Mouse (Mus musculus): ENCODE results near the gene Sprr2a3. TPM values are rescaled to one million over a fixed set of nuclear protein-coding genes. Genes with fewer than 3 reads are reported as not detected.
"Not testable (repeated sequence)": the region's sequence is repeated elsewhere in the genome, so short reads cannot be mapped to it uniquely, and the experiment has no call there.

Sprr2a3 gene
- not detected in 2 replicates for total RNA-seq (2012; rRNA removed)

- H3K4me3 ChIP-seq (ENCODE audit: insufficient read depth in 1 of 2, low read depth in 1 of 2, low read length in 2 of 2, poor library complexity in 1 of 2, severe bottlenecking in 1 of 2); H3K4me1 ChIP-seq (ENCODE audit: control insufficient read depth in 2 of 2, insufficient read depth in 2 of 2, low read length in 2 of 2, poor library complexity in 1 of 2); H3K27ac ChIP-seq (ENCODE audit: insufficient read depth, low read depth, low read length, poor library complexity, severe bottlenecking); H3K36me3 ChIP-seq (ENCODE audit: control insufficient read depth, insufficient read depth, low read length, poor library complexity, severe bottlenecking); in situ Hi-C loops (cut with MboI; ENCODE audit: low sequenced_read_pairs in 2 of 2, unreplicated experiment in 2 of 2); H3K9ac ChIP-seq (ENCODE audit: insufficient read depth, low read depth, low read length, poor library complexity, severe bottlenecking); H3K9me3 ChIP-seq (ENCODE audit: control insufficient read depth, insufficient read depth, low read depth, low read length); DNase-seq (ENCODE audit: low read depth, low spot score): not testable (repeated sequence)
Observed at GRCm38 (mm10) chr3:92285101-92285500, at the start of gene Sprr2a3. Gene Sprr2a3, plus strand, starts transcription at chr3:92285417.

DNA sequence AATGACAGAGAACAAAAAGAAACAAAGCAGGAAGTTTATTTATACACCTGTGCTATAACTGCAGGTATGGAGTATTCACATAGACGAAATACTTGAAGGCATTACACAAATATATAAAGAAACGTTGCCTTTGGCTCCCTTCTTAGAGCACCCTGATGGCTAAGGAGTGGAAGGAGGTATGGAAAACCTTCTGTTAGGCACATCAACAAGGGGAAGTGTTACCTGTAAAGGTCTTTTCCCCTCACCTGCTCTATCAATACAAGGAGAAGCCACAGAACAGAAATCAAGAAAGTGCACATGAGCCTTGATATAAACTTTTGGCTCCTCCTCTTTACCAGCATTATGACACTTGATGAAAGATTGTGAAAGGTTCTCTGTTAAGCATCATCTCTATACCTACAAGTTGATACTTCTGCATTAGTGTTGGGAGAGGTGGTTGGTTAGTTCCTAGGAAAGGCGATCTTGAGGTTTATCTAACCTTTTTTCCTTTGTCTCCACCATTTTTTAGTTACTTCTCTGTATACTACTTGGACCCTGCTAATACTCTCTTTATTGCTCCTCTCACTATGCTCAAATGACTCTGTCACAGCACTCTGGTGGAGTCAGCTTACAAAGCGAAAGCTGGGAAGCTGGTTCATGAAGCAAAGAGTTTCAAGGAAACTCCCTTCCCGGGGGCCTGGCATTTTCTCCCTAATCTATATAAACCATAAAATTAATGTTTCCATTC, 48.6 kb upstream of the Sprr2a3 start:
- H3K36me3 ChIP-seq (ENCODE audit: control insufficient read depth, insufficient read depth, low read length, poor library complexity, severe bottlenecking); H3K9me3 ChIP-seq (ENCODE audit: control insufficient read depth, insufficient read depth, low read depth, low read length); in situ Hi-C loops (cut with MboI; ENCODE audit: low sequenced_read_pairs in 2 of 2, unreplicated experiment in 2 of 2); H3K27ac ChIP-seq (ENCODE audit: insufficient read depth, low read depth, low read length, poor library complexity, severe bottlenecking); H3K9ac ChIP-seq (ENCODE audit: insufficient read depth, low read depth, low read length, poor library complexity, severe bottlenecking); DNase-seq (ENCODE audit: low read depth, low spot score); H3K4me1 ChIP-seq (ENCODE audit: control insufficient read depth in 2 of 2, insufficient read depth in 2 of 2, low read length in 2 of 2, poor library complexity in 1 of 2); H3K4me3 ChIP-seq (ENCODE audit: insufficient read depth in 1 of 2, low read depth in 1 of 2, low read length in 2 of 2, poor library complexity in 1 of 2, severe bottlenecking in 1 of 2): not testable (repeated sequence)

GRCm38 (mm10) chr3:92238736-92239135, 46.5 kb upstream of the Sprr2a3 start:
- H3K4me3 ChIP-seq (ENCODE audit: insufficient read depth in 1 of 2, low read depth in 1 of 2, low read length in 2 of 2, poor library complexity in 1 of 2, severe bottlenecking in 1 of 2); H3K9me3 ChIP-seq (ENCODE audit: control insufficient read depth, insufficient read depth, low read depth, low read length); DNase-seq (ENCODE audit: low read depth, low spot score); in situ Hi-C loops (cut with MboI; ENCODE audit: low sequenced_read_pairs in 2 of 2, unreplicated experiment in 2 of 2); H3K4me1 ChIP-seq (ENCODE audit: control insufficient read depth in 2 of 2, insufficient read depth in 2 of 2, low read length in 2 of 2, poor library complexity in 1 of 2); H3K9ac ChIP-seq (ENCODE audit: insufficient read depth, low read depth, low read length, poor library complexity, severe bottlenecking); H3K27ac ChIP-seq (ENCODE audit: insufficient read depth, low read depth, low read length, poor library complexity, severe bottlenecking); H3K36me3 ChIP-seq (ENCODE audit: control insufficient read depth, insufficient read depth, low read length, poor library complexity, severe bottlenecking): not testable (repeated sequence)

GRCm38 (mm10) chr3:92239197-92239596, 46.0 kb upstream of the Sprr2a3 start:
- H3K27ac ChIP-seq (ENCODE audit: insufficient read depth, low read depth, low read length, poor library complexity, severe bottlenecking); H3K4me1 ChIP-seq (ENCODE audit: control insufficient read depth in 2 of 2, insufficient read depth in 2 of 2, low read length in 2 of 2, poor library complexity in 1 of 2); H3K9me3 ChIP-seq (ENCODE audit: control insufficient read depth, insufficient read depth, low read depth, low read length); H3K36me3 ChIP-seq (ENCODE audit: control insufficient read depth, insufficient read depth, low read length, poor library complexity, severe bottlenecking); H3K9ac ChIP-seq (ENCODE audit: insufficient read depth, low read depth, low read length, poor library complexity, severe bottlenecking); in situ Hi-C loops (cut with MboI; ENCODE audit: low sequenced_read_pairs in 2 of 2, unreplicated experiment in 2 of 2); DNase-seq (ENCODE audit: low read depth, low spot score); H3K4me3 ChIP-seq (ENCODE audit: insufficient read depth in 1 of 2, low read depth in 1 of 2, low read length in 2 of 2, poor library complexity in 1 of 2, severe bottlenecking in 1 of 2): not testable (repeated sequence)

DNA sequence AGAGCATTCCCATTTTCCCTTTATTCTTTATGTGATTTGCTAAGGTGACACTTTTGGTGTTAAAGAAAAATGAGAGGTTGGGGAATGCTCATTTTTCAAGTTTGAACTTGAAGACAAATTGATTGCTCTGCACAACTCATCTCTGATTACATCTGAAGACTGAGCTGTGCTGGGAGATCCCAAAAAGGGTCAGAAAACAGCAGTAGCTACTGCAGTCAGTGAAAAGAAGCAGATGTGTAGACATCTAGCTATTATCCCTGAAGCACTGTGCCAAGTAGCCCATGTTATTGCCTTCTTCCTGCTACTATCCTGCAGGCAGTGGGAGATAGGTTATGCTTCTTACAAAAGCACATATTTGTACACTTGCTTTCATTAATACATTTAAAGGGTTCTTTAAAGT, 40.4 kb upstream of the Sprr2a3 start:
- H3K4me1 ChIP-seq (ENCODE audit: control insufficient read depth in 2 of 2, insufficient read depth in 2 of 2, low read length in 2 of 2, poor library complexity in 1 of 2); H3K4me3 ChIP-seq (ENCODE audit: insufficient read depth in 1 of 2, low read depth in 1 of 2, low read length in 2 of 2, poor library complexity in 1 of 2, severe bottlenecking in 1 of 2); in situ Hi-C loops (cut with MboI; ENCODE audit: low sequenced_read_pairs in 2 of 2, unreplicated experiment in 2 of 2); H3K9me3 ChIP-seq (ENCODE audit: control insufficient read depth, insufficient read depth, low read depth, low read length); H3K36me3 ChIP-seq (ENCODE audit: control insufficient read depth, insufficient read depth, low read length, poor library complexity, severe bottlenecking); H3K9ac ChIP-seq (ENCODE audit: insufficient read depth, low read depth, low read length, poor library complexity, severe bottlenecking); DNase-seq (ENCODE audit: low read depth, low spot score); H3K27ac ChIP-seq (ENCODE audit: insufficient read depth, low read depth, low read length, poor library complexity, severe bottlenecking): not testable (repeated sequence)

- in situ Hi-C loops (cut with MboI; ENCODE audit: low sequenced_read_pairs in 2 of 2, unreplicated experiment in 2 of 2); H3K27ac ChIP-seq (ENCODE audit: insufficient read depth, low read depth, low read length, poor library complexity, severe bottlenecking); H3K9ac ChIP-seq (ENCODE audit: insufficient read depth, low read depth, low read length, poor library complexity, severe bottlenecking); H3K4me3 ChIP-seq (ENCODE audit: insufficient read depth in 1 of 2, low read depth in 1 of 2, low read length in 2 of 2, poor library complexity in 1 of 2, severe bottlenecking in 1 of 2); H3K36me3 ChIP-seq (ENCODE audit: control insufficient read depth, insufficient read depth, low read length, poor library complexity, severe bottlenecking); DNase-seq (ENCODE audit: low read depth, low spot score); H3K9me3 ChIP-seq (ENCODE audit: control insufficient read depth, insufficient read depth, low read depth, low read length); H3K4me1 ChIP-seq (ENCODE audit: control insufficient read depth in 2 of 2, insufficient read depth in 2 of 2, low read length in 2 of 2, poor library complexity in 1 of 2): not testable (repeated sequence)
Observed at GRCm38 (mm10) chr3:92246245-92246644, 39.0 kb upstream of the Sprr2a3 start.

- H3K9ac ChIP-seq (ENCODE audit: insufficient read depth, low read depth, low read length, poor library complexity, severe bottlenecking); in situ Hi-C loops (cut with MboI; ENCODE audit: low sequenced_read_pairs in 2 of 2, unreplicated experiment in 2 of 2); H3K4me3 ChIP-seq (ENCODE audit: insufficient read depth in 1 of 2, low read depth in 1 of 2, low read length in 2 of 2, poor library complexity in 1 of 2, severe bottlenecking in 1 of 2); H3K4me1 ChIP-seq (ENCODE audit: control insufficient read depth in 2 of 2, insufficient read depth in 2 of 2, low read length in 2 of 2, poor library complexity in 1 of 2); H3K9me3 ChIP-seq (ENCODE audit: control insufficient read depth, insufficient read depth, low read depth, low read length); H3K27ac ChIP-seq (ENCODE audit: insufficient read depth, low read depth, low read length, poor library complexity, severe bottlenecking); DNase-seq (ENCODE audit: low read depth, low spot score); H3K36me3 ChIP-seq (ENCODE audit: control insufficient read depth, insufficient read depth, low read length, poor library complexity, severe bottlenecking): not testable (repeated sequence)
Observed at GRCm38 (mm10) chr3:92248494-92248893, 36.7 kb upstream of the Sprr2a3 start.

DNA sequence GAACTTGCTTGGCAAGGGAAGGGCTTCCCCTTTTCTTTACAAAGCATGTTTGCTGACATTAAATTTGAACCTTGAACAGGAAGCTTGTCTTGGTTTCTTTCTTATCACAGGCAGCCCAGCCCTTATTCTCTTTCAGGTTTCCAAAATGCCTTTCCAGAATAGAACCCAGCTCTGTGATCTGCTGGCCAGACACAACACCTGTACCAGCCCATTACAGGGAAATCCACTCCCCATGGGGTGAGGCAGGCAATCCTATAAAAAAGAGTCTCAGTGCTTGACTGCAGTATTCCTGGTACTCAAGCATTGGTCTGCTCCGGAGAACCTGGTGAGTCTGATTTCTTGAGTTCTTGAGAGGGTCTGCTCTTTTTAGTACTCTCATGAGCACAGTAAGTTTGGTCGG, 34.8 kb upstream of the Sprr2a3 start:
- H3K36me3 ChIP-seq (ENCODE audit: control insufficient read depth, insufficient read depth, low read length, poor library complexity, severe bottlenecking); H3K9me3 ChIP-seq (ENCODE audit: control insufficient read depth, insufficient read depth, low read depth, low read length); H3K9ac ChIP-seq (ENCODE audit: insufficient read depth, low read depth, low read length, poor library complexity, severe bottlenecking); H3K27ac ChIP-seq (ENCODE audit: insufficient read depth, low read depth, low read length, poor library complexity, severe bottlenecking); in situ Hi-C loops (cut with MboI; ENCODE audit: low sequenced_read_pairs in 2 of 2, unreplicated experiment in 2 of 2); H3K4me3 ChIP-seq (ENCODE audit: insufficient read depth in 1 of 2, low read depth in 1 of 2, low read length in 2 of 2, poor library complexity in 1 of 2, severe bottlenecking in 1 of 2); DNase-seq (ENCODE audit: low read depth, low spot score); H3K4me1 ChIP-seq (ENCODE audit: control insufficient read depth in 2 of 2, insufficient read depth in 2 of 2, low read length in 2 of 2, poor library complexity in 1 of 2): not testable (repeated sequence)
